26 mouse cellular contexts compared by ENCODE assay signal in the genomic region with DNA sequence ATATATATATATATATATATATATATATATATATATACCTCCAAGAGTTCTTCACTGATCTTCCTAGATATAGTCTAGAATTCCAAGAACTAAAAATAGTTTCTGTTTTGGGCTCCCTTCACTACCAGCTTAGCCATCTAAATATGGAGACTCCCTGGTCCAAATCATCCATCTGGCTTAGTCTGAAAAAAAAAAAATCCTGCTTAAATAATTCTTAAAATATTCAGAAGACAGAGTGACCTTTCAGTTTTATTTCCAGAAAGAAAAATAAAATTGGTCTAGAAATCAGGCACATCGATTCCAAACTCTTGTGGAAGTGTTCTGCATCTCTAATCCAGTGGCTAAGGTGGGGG. TPM values are rescaled to one million over a fixed set of nuclear protein-coding genes. Genes with fewer than 3 reads are reported as not detected.
DNase-seq lines count a peak whose midpoint lies in the region; ATAC-seq and TF ChIP-seq lines count a peak whose summit lies in the region.
"Had no signal": no experiment of that assay in that cellular context is flagged by ENCODE, and none has a peak within 500 bp of the region (broad histone marks: within the 10 kb centered on the region; RNA-seq: fewer than 3 reads in every experiment).

No protein-coding gene starts in this region.

- no peak for TF ChIP-seq CTCF in left cerebral cortex, adult 2 months (IDR thresholded peaks at IDR 0.05)

- intact Hi-C loops in left cerebral cortex, adult 2 months (cut with DNase I), result no loop called here

- H3K4me2 ChIP-seq in forebrain, embryonic 16.5 days (ENCODE audit: low read length), result no peak overlapping the region
- H3K4me2 ChIP-seq: embryonic facial prominence, embryonic 12.5 days; forebrain, embryonic 13.5 days; forebrain, embryonic 15.5 days had no signal

- no peaks in the 10 kb centered on the region for H3K27me3 ChIP-seq in forebrain, embryonic 16.5 days (replicated peaks; ENCODE audit: control insufficient read depth, insufficient read depth, low read length)
- H3K27me3 ChIP-seq: CH12.LX; embryonic facial prominence, embryonic 12.5 days; forebrain, embryonic 13.5 days; forebrain, embryonic 15.5 days; Patski had no signal

- no peak overlapping the region for H3K4me3 ChIP-seq in left cerebral cortex, adult 2 months
- no peak overlapping the region for H3K4me3 ChIP-seq in forebrain, embryonic 16.5 days (replicated peaks; ENCODE audit: low read length)
- H3K4me3 ChIP-seq: embryonic facial prominence, embryonic 10.5 days; embryonic facial prominence, embryonic 12.5 days; forebrain, embryonic 13.5 days; forebrain, embryonic 15.5 days had no signal

- no peak overlapping the region for H3K9ac ChIP-seq in forebrain, embryonic 16.5 days (replicated peaks; ENCODE audit: low read depth, low read length)
- H3K9ac ChIP-seq: embryonic facial prominence, embryonic 12.5 days; forebrain, embryonic 13.5 days; forebrain, embryonic 15.5 days had no signal

- H3K4me1 ChIP-seq in forebrain, embryonic 16.5 days (replicated peaks; ENCODE audit: control insufficient read depth, insufficient read depth, low read length), result peaks cover 8% of the 10 kb centered on the region
- H3K4me1 ChIP-seq: embryonic facial prominence, embryonic 10.5 days; embryonic facial prominence, embryonic 12.5 days had no signal

- H3K27ac ChIP-seq in left cerebral cortex, adult 2 months, result peak overlapping the region; percentile 34
- no peak overlapping the region for H3K27ac ChIP-seq in forebrain, embryonic 16.5 days (ENCODE audit: low read length)
- H3K27ac ChIP-seq: embryonic facial prominence, embryonic 10.5 days; embryonic facial prominence, embryonic 12.5 days; forebrain, embryonic 13.5 days; forebrain, embryonic 15.5 days had no signal

- 89% methylated on average over 1 of the region's 1 CpGs for WGBS in forebrain, embryonic 16.5 days

- H3K36me3 ChIP-seq in forebrain, embryonic 16.5 days (ENCODE audit: control insufficient read depth, insufficient read depth), result no peaks in the 10 kb centered on the region
- H3K36me3 ChIP-seq: embryonic facial prominence, embryonic 10.5 days; embryonic facial prominence, embryonic 12.5 days; forebrain, embryonic 15.5 days; G1E had no signal

- peak; percentile 36 for ATAC-seq in frontal cortex, adult (ENCODE audit: low TSS enrichment)
- ATAC-seq in forebrain, embryonic 16.5 days, result no peak
- ATAC-seq: activated CD4-positive, CD25-positive, alpha-beta regulatory T cell, adult 4 months; CD4-positive, CD25-positive, alpha-beta regulatory T cell, adult 4 months; forebrain, embryonic 13.5 days; forebrain, embryonic 15.5 days; Patski had no signal

- no peaks in the 10 kb centered on the region for H3K9me3 ChIP-seq in forebrain, embryonic 16.5 days (ENCODE audit: control insufficient read depth, low read length)
- H3K9me3 ChIP-seq: embryonic facial prominence, embryonic 10.5 days; embryonic facial prominence, embryonic 12.5 days; forebrain, embryonic 13.5 days; forebrain, embryonic 15.5 days; G1E had no signal

- DNase-seq in frontal cortex, postnatal 25 days (ENCODE audit: low spot score in 2 of 2), result no peak
- no peak for DNase-seq in left cerebral cortex, adult 2 months (ENCODE audit: extremely low spot score in 1 of 2, low spot score in 2 of 2)
- DNase-seq in left cerebral cortex, adult 18-20 months (ENCODE audit: low spot score in 2 of 2), result no peak
- DNase-seq in telencephalon, adult 2 months (ENCODE audit: low read depth, low spot score), result peak; percentile 72
- DNase-seq: adrenal gland, adult 8-10 months; adrenal gland, postnatal 14 days; adrenal gland, postnatal 36 days; B cell, adult 2 months; cerebellum, adult 11 months; cerebellum, adult 18-20 months; cerebellum, adult 8-10 months; cerebellum, adult 9-11 months; cerebellum, postnatal 14 days; cerebellum, postnatal 36 days had no signal

RNA-seq across cellular contexts. Expression of gene Itgb8, which starts 28.6 kb away (rescaled TPM):
- 10 to 100 TPM; 38.8 to 39.2 TPM for total RNA-seq in left cerebral cortex, adult 2 months (2021)
- 10 to 100 TPM; 35.8 to 37.6 TPM for total RNA-seq in left cerebral cortex, adult 18-20 months (2021)
- polyA plus RNA-seq in forebrain, embryonic 16.5 days (2015; fragmentation: Nextera tagmentation; extraction: Ambion mirVana), result 10.2 and 11.9 TPM in 2 replicates
- total RNA-seq: CH12.LX; common myeloid progenitor, adult 5-6 weeks had no signal
- polyA plus RNA-seq: G1E had no signal
